Mouse (Mus musculus): Measurements from ENCODE around the gene Lrrc8e.

DNA sequence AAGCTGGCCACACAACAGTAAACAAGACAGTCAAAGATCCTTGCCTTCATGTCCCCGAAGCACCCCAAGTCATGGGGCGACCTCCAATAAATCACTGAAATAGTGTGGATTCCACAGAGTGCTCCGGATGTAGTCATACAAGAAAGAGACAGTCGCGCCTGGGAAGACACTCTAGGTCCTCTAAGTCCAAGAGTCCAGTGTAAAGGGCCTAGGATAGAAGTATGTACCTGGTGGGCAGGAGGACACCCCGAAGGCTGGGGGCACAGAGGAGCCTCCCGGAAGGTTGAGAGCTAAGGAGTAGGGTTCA is 33.1 kb upstream of the Lrrc8e start:
- TF ChIP-seq CTCF (IDR thresholded peaks at IDR 0.05) (no peak), POLR2A (IDR thresholded peaks at IDR 0.05; ENCODE audit: insufficient read depth, low read depth, low read length) (no peak)

All from heart, adult 2 months (tissue).